Mouse (Mus musculus): ENCODE data around the gene Rln3.

GRCm38 (mm10) chr8:84004533-84005201, 40.1 kb downstream of the Rln3 start:
- TF ChIP-seq CTCF (IDR thresholded peaks at IDR 0.05; ENCODE audit: control insufficient read depth, insufficient read depth, insufficient replicate concordance, low read depth, low read length) = no peak
- TF ChIP-seq POLR2A (IDR thresholded peaks at IDR 0.05; ENCODE audit: control insufficient read depth, low read depth, low read length) = peak; percentile 55; the same call in 1 of the 2 replicates

Data from testis, adult 2 months (tissue).